Mouse (Mus musculus) embryonic facial prominence, embryonic 11.5 days (tissue): ENCODE data around the gene Sec24d. TPM values are rescaled to one million over a fixed set of nuclear protein-coding genes. Genes with fewer than 3 reads are reported as not detected.
A peak's percentile ranks its signal among the peaks of the same experiment; 100 is the strongest.
"Not testable (repeated sequence)": the region's sequence is repeated elsewhere in the genome, so short reads cannot be mapped to it uniquely, and the experiment has no call there.

ENCODE experiments used
- ATAC-seq: fragments of 200-750 bp; cut with Nextera tagmentation; replicated peaks from 2 replicates; pipeline ENCODE4 v1.8.0; 2017; ENCODE audit warnings: low read depth; ENCODE audit not compliant: insufficient number of reproducible peaks, low FRiP score, low TSS enrichment
- DNase-seq: peaks from one replicate; pipeline ENCODE4 v3.0.0-alpha.2; 2015; ENCODE audit warnings: low spot score
- H3K27ac ChIP-seq: fragments of 300-500 bp; sonication (generic); replicated peaks from 2 replicates; pipeline ENCODE4 v1.5.1; 2014; ENCODE audit warnings: mild to moderate bottlenecking, low read depth, low read length, control low read depth
- H3K27me3 ChIP-seq: fragments of 300-500 bp; sonication (generic); 2 replicates; pipeline ENCODE4 v1.6.1; 2014; ENCODE audit warnings: mild to moderate bottlenecking, low read length, moderate library complexity, mixed read lengths; ENCODE audit not compliant: control insufficient read depth, insufficient read depth
- H3K36me3 ChIP-seq: fragments of 300-500 bp; sonication (generic); replicated peaks from 2 replicates; pipeline ENCODE4 v1.6.1; 2014; ENCODE audit warnings: low read depth, mild to moderate bottlenecking, low read length, moderate library complexity, mixed read lengths; ENCODE audit not compliant: control insufficient read depth, insufficient read depth
- H3K4me1 ChIP-seq: fragments of 300-500 bp; sonication (generic); 2 replicates; pipeline ENCODE4 v1.6.1; 2014; ENCODE audit warnings: low read length, mixed read lengths; ENCODE audit not compliant: control insufficient read depth, insufficient read depth
- H3K4me2 ChIP-seq: fragments of 300-500 bp; sonication (generic); 2 replicates; pipeline ENCODE4 v1.6.1; 2014; ENCODE audit warnings: low read depth, mild to moderate bottlenecking, control low read depth, low read length, moderate library complexity
- H3K4me3 ChIP-seq: fragments of 300-500 bp; sonication (generic); 2 replicates; pipeline ENCODE4 v1.5.1; 2014; ENCODE audit warnings: low read depth, low read length, control low read depth
- H3K9ac ChIP-seq: fragments of 300-500 bp; sonication (generic); replicated peaks from 2 replicates; pipeline ENCODE4 v1.6.1; 2014; ENCODE audit warnings: mild to moderate bottlenecking, control low read depth, low read length
- H3K9me3 ChIP-seq: fragments of 300-500 bp; sonication (generic); replicated peaks from 2 replicates; pipeline ENCODE4 v1.6.1; 2016; ENCODE audit warnings: mild to moderate bottlenecking, low read length, inconsistent platforms, mixed read lengths; ENCODE audit not compliant: control insufficient read depth
- WGBS: fragments of 180-500 bp; shearing (Covaris S2); extraction: QIAGEN DNeasy Blood & Tissue Kit; methylation state at CpG from one replicate; pipeline ENCODE4 v1.1.7; 2014; 5-methylcytosine and 5-hydroxymethylcytosine counted together
- polyA plus RNA-seq: library from polyadenylated mRNA; unstranded; fragments of >200 nt; fragmentation: Nextera tagmentation; extraction: Ambion mirVana; gene quantifications from 2 replicates; pipeline ENCODE4 v1.2.1, GENCODE M21; 2014

Sec24d gene
- polyA plus RNA-seq, 1 experiment from 2014 or later: 38.3 TPM

- not testable (repeated sequence) for DNase-seq, H3K36me3 ChIP-seq, H3K4me1 ChIP-seq, H3K27ac ChIP-seq, H3K9me3 ChIP-seq, H3K27me3 ChIP-seq
- WGBS: 18% methylated on average over 12 of the region's 12 CpGs
- peak overlapping the region; percentile 38 for H3K4me2 ChIP-seq
- peak; percentile 81 for ATAC-seq
- peak overlapping the region; percentile 61 for H3K9ac ChIP-seq
- H3K4me3 ChIP-seq: peak overlapping the region; percentile 64
These were observed 119.0 kb downstream of the Sec24d start for GRCm38 (mm10) chr3:123386157-123386780.

- Histone ChIP-seq H3K9ac (no peak overlapping the region), H3K9me3 (no peaks in the 10 kb centered on the region), H3K4me1 (no peaks in the 10 kb centered on the region), H3K27ac (no peak overlapping the region), H3K4me2 (no peak overlapping the region), H3K4me3 (no peak overlapping the region), H3K36me3 (no peaks in the 10 kb centered on the region), H3K27me3 (no peaks in the 10 kb centered on the region)
- WGBS: 87% methylated on average over 4 of the region's 4 CpGs
- no peak for DNase-seq
- ATAC-seq: no peak
These were observed 123.9 kb downstream of the Sec24d start for GRCm38 (mm10) chr3:123391180-123391579.

- 85% methylated on average over 5 of the region's 5 CpGs for WGBS
- no peak for ATAC-seq
- no peaks in the 10 kb centered on the region for H3K9me3 ChIP-seq
- no peaks in the 10 kb centered on the region for H3K4me1 ChIP-seq
- no peak overlapping the region for H3K27ac ChIP-seq
- no peak overlapping the region for H3K4me2 ChIP-seq
- no peak overlapping the region for H3K4me3 ChIP-seq
- no peaks in the 10 kb centered on the region for H3K27me3 ChIP-seq
- H3K36me3 ChIP-seq: no peaks in the 10 kb centered on the region
- no peak for DNase-seq
- no peak overlapping the region for H3K9ac ChIP-seq
These were observed 128.4 kb downstream of the Sec24d start for GRCm38 (mm10) chr3:123395611-123396010.

GRCm38 (mm10) chr3:123397562-123398481, 130.6 kb downstream of the Sec24d start:
- DNase-seq (peak; percentile 61), ATAC-seq (no peak)
- H3K4me3 ChIP-seq: no peak overlapping the region
- no peaks in the 10 kb centered on the region for H3K27me3 ChIP-seq
- no peak overlapping the region for H3K9ac ChIP-seq
- H3K36me3 ChIP-seq: no peaks in the 10 kb centered on the region
- no peaks in the 10 kb centered on the region for H3K4me1 ChIP-seq
- H3K9me3 ChIP-seq: no peaks in the 10 kb centered on the region
- no peak overlapping the region for H3K4me2 ChIP-seq
- no peak overlapping the region for H3K27ac ChIP-seq
- WGBS: 55% methylated on average over 9 of the region's 9 CpGs

- no peaks in the 10 kb centered on the region for H3K36me3 ChIP-seq
- H3K4me2 ChIP-seq: no peak overlapping the region
- no peak overlapping the region for H3K4me3 ChIP-seq
- WGBS: 90% methylated on average over 3 of the region's 3 CpGs
- no peak overlapping the region for H3K27ac ChIP-seq
- H3K9ac ChIP-seq: no peak overlapping the region
- no peaks in the 10 kb centered on the region for H3K27me3 ChIP-seq
- DNase-seq: no peak
- no peaks in the 10 kb centered on the region for H3K9me3 ChIP-seq
- no peaks in the 10 kb centered on the region for H3K4me1 ChIP-seq
- ATAC-seq: no peak
These were observed 137.7 kb downstream of the Sec24d start for GRCm38 (mm10) chr3:123404945-123405344.

GRCm38 (mm10) chr3:123411821-123412578, 144.7 kb downstream of the Sec24d start:
- WGBS: 83% methylated on average over 6 of the region's 6 CpGs

GRCm38 (mm10) chr3:123413173-123413572, 145.9 kb downstream of the Sec24d start:
- no peak overlapping the region for H3K27ac ChIP-seq
- no peak overlapping the region for H3K4me3 ChIP-seq
- H3K27me3 ChIP-seq: no peaks in the 10 kb centered on the region
- ATAC-seq (no peak), DNase-seq (no peak)
- no peak overlapping the region for H3K4me2 ChIP-seq
- no peak overlapping the region for H3K9ac ChIP-seq
- no peaks in the 10 kb centered on the region for H3K9me3 ChIP-seq
- no peaks in the 10 kb centered on the region for H3K4me1 ChIP-seq
- H3K36me3 ChIP-seq: no peaks in the 10 kb centered on the region
- WGBS: 47% methylated on average over 5 of the region's 5 CpGs

More at GRCm38 (mm10) chr3:123411821-123412578, 144.7 kb downstream of the Sec24d start:
- H3K36me3 ChIP-seq: no peaks in the 10 kb centered on the region
- no peaks in the 10 kb centered on the region for H3K4me1 ChIP-seq
- H3K9me3 ChIP-seq: no peaks in the 10 kb centered on the region
- DNase-seq: no peak
- ATAC-seq: no peak
- H3K27ac ChIP-seq: no peak overlapping the region
- H3K4me3 ChIP-seq: no peak overlapping the region
- no peaks in the 10 kb centered on the region for H3K27me3 ChIP-seq
- no peak overlapping the region for H3K4me2 ChIP-seq
- no peak overlapping the region for H3K9ac ChIP-seq
